Mouse (Mus musculus) lung, embryonic 14.5 days (tissue): Measurements from ENCODE around the gene Olfr1324. TPM values are rescaled to one million over a fixed set of nuclear protein-coding genes. Genes with fewer than 3 reads are reported as not detected.
"Not testable (repeated sequence)": the region's sequence is repeated elsewhere in the genome, so short reads cannot be mapped to it uniquely, and the experiment has no call there.

ENCODE experiments used
- ATAC-seq: fragments of 200-750 bp; cut with Nextera tagmentation; 2 replicates; pipeline ENCODE4 v1.8.0; 2017; ENCODE audit warnings: mild to moderate bottlenecking, moderate TSS enrichment, moderate library complexity; ENCODE audit not compliant: insufficient read depth
- DNase-seq: peaks from one replicate; pipeline ENCODE4 v3.0.0-alpha.2; 2015
- H3K27ac ChIP-seq: fragments of 300-500 bp; sonication (generic); 2 replicates; pipeline ENCODE4 v1.5.1; 2014; ENCODE audit warnings: low read depth, mild to moderate bottlenecking, moderate library complexity
- H3K27me3 ChIP-seq: fragments of 300-500 bp; sonication (generic); 2 replicates; pipeline ENCODE4 v1.6.1; 2014; ENCODE audit warnings: low read length, control low read depth; ENCODE audit not compliant: insufficient read depth
- H3K36me3 ChIP-seq: fragments of 300-500 bp; sonication (generic); 2 replicates; pipeline ENCODE4 v1.6.1; 2014; ENCODE audit warnings: control low read depth; ENCODE audit not compliant: insufficient read depth
- H3K4me1 ChIP-seq: fragments of 300-500 bp; sonication (generic); 2 replicates; pipeline ENCODE4 v1.6.1; 2014; ENCODE audit warnings: antibody characterized with exemption, control low read depth; ENCODE audit not compliant: insufficient read depth
- H3K4me2 ChIP-seq: fragments of 300-500 bp; sonication (generic); 2 replicates; pipeline ENCODE4 v1.6.1; 2014; ENCODE audit warnings: mild to moderate bottlenecking
- H3K4me3 ChIP-seq: fragments of 300-500 bp; sonication (generic); 2 replicates; pipeline ENCODE4 v1.5.1; 2014; ENCODE audit warnings: low read depth, low read length
- H3K9ac ChIP-seq: fragments of 300-500 bp; sonication (generic); 2 replicates; pipeline ENCODE4 v1.6.1; 2014
- H3K9me3 ChIP-seq: fragments of 300-500 bp; sonication (generic); 2 replicates; pipeline ENCODE4 v1.6.1; 2016; ENCODE audit warnings: low read depth, low read length, control low read depth
- CTCF ChIP-seq: IDR thresholded peaks from 2 replicates; pipeline ENCODE4 v1.5.1; 2016; ENCODE audit warnings: antibody characterized with exemption, low read depth
- WGBS: fragments of 180-500 bp; shearing (Covaris S2); extraction: QIAGEN DNeasy Blood & Tissue Kit; methylation state at CpG from one replicate; pipeline ENCODE4 v1.1.7; 2014; 5-methylcytosine and 5-hydroxymethylcytosine counted together
- polyA plus RNA-seq: library from polyadenylated mRNA; unstranded; fragments of >200 nt; fragmentation: Nextera tagmentation; extraction: Ambion mirVana; gene quantifications from 2 replicates; pipeline ENCODE4 v1.2.1, GENCODE M21; 2014

Olfr1324 gene
- not detected in 2 replicates for polyA plus RNA-seq

- Histone ChIP-seq H3K27me3 (no peaks in the 10 kb centered on the region), H3K4me3 (no peak within 1 kb of the TSS), H3K9me3 (no peaks in the 10 kb centered on the region), H3K4me1 (no peaks in the 10 kb centered on the region), H3K36me3 (no peaks in the 10 kb centered on the region), H3K4me2 (no peak within 1 kb of the TSS), H3K27ac (no peak within 1 kb of the TSS), H3K9ac (no peak within 1 kb of the TSS)
- TF ChIP-seq CTCF: no peak
- ATAC-seq: no peak
- DNase-seq: no peak
- 78% methylated on average over 1 of the region's 1 CpGs for WGBS
These were observed at the start of gene Olfr1324 for GRCm38 (mm10) chrX:50428398-50428797. TSS of gene Olfr1324 (minus strand) at chrX:50428498.

GRCm38 (mm10) chrX:50470341-50470740 is 42.0 kb upstream of the Olfr1324 start:
- not testable (repeated sequence) for H3K36me3 ChIP-seq, H3K4me1 ChIP-seq, H3K4me2 ChIP-seq, H3K27me3 ChIP-seq, H3K9ac ChIP-seq, DNase-seq, H3K9me3 ChIP-seq, H3K4me3 ChIP-seq, ATAC-seq, H3K27ac ChIP-seq
- WGBS: 68% methylated on average over 6 of the region's 6 CpGs

DNA sequence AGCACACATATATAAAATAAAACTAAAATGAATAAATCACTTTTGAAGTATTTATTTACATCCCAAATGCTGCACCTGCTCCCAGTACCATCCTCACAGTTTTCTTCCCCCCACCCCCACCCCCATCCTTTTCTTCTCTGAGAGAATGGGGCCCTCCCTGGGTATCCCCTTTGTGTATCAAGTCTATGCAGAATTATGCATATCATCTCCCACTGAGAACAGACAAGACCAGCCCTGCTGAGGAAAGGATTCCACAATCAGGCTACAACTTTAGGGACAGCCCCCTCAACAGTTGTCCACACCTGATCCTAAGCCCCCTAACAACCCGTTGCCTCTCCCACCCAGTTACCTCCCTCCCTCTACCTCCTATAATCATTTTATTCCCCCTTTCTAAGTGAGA is 27.8 kb upstream of the Olfr1324 start:
- Histone ChIP-seq H3K9me3 (no peaks in the 10 kb centered on the region), H3K4me3 (no peak overlapping the region), H3K9ac (no peak overlapping the region), H3K4me1 (no peaks in the 10 kb centered on the region), H3K27me3 (no peaks in the 10 kb centered on the region), H3K27ac (no peak overlapping the region), H3K36me3 (no peaks in the 10 kb centered on the region), H3K4me2 (no peak overlapping the region)
- ATAC-seq (no peak), DNase-seq (no peak)
- WGBS: 21% methylated on average over 1 of the region's 1 CpGs
- TF ChIP-seq CTCF: no peak

GRCm38 (mm10) chrX:50443352-50443751 is 15.1 kb upstream of the Olfr1324 start:
- no peak overlapping the region for H3K4me2 ChIP-seq
- 68% methylated on average over 1 of the region's 1 CpGs for WGBS
- TF ChIP-seq CTCF: no peak
- no peaks in the 10 kb centered on the region for H3K36me3 ChIP-seq
- no peaks in the 10 kb centered on the region for H3K4me1 ChIP-seq
- no peaks in the 10 kb centered on the region for H3K27me3 ChIP-seq
- H3K27ac ChIP-seq: no peak overlapping the region
- no peak for DNase-seq
- ATAC-seq: no peak
- H3K9ac ChIP-seq: no peak overlapping the region
- no peak overlapping the region for H3K4me3 ChIP-seq
- H3K9me3 ChIP-seq: no peaks in the 10 kb centered on the region

DNA sequence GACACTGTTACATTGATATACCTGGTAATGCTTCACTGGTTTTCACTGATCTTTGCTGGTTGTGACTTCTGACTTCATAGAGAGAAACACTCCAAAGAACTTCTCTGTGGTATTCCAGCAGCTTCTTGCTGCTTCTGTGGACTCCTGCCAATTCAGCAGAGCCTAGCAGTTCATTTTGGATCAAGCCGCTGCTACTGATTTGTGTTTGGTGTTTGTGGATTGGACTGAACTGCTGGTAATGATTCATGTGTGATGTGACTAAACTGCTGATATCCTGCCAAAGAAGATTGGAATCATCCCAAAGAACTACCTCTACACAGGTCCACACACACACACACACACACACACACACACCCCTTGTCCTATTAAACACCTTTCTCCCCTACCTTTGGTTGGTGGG is 14.4 kb upstream of the Olfr1324 start:
- 75% methylated on average over 1 of the region's 1 CpGs for WGBS
- Histone ChIP-seq H3K4me1 (no peaks in the 10 kb centered on the region), H3K36me3 (no peaks in the 10 kb centered on the region), H3K27ac (no peak overlapping the region), H3K9ac (no peak overlapping the region), H3K4me3 (no peak overlapping the region), H3K4me2 (no peak overlapping the region), H3K27me3 (no peaks in the 10 kb centered on the region), H3K9me3 (no peaks in the 10 kb centered on the region)
- TF ChIP-seq CTCF: no peak
- ATAC-seq (no peak), DNase-seq (peak; percentile 13)

DNA sequence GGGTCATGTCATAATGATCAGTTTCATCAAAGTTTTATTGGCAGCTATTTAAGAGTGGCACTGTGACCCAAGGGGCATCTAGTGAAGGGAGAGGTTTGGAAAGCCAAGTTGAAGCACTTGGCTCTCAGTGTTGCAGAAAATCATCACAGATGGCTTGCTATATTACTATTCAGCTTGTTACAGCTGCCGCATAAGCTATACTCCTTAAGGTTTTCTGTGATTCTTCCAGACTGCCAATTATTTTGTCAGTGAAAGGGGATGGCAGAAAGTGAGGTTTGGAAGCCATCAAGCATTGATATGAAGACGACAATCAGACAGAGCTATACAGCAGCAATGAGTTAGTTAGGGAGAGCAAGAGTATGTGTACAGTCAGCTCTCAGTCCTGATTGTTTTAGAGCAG is 4.2 kb upstream of the Olfr1324 start:
- no peak overlapping the region for H3K4me3 ChIP-seq
- H3K4me1 ChIP-seq: no peaks in the 10 kb centered on the region
- no peaks in the 10 kb centered on the region for H3K9me3 ChIP-seq
- DNase-seq (no peak), ATAC-seq (no peak)
- H3K4me2 ChIP-seq: no peak overlapping the region
- no peak overlapping the region for H3K9ac ChIP-seq
- TF ChIP-seq CTCF: no peak
- no peaks in the 10 kb centered on the region for H3K36me3 ChIP-seq
- WGBS: 69% methylated on average over 2 of the region's 2 CpGs
- no peak overlapping the region for H3K27ac ChIP-seq
- H3K27me3 ChIP-seq: no peaks in the 10 kb centered on the region

DNA sequence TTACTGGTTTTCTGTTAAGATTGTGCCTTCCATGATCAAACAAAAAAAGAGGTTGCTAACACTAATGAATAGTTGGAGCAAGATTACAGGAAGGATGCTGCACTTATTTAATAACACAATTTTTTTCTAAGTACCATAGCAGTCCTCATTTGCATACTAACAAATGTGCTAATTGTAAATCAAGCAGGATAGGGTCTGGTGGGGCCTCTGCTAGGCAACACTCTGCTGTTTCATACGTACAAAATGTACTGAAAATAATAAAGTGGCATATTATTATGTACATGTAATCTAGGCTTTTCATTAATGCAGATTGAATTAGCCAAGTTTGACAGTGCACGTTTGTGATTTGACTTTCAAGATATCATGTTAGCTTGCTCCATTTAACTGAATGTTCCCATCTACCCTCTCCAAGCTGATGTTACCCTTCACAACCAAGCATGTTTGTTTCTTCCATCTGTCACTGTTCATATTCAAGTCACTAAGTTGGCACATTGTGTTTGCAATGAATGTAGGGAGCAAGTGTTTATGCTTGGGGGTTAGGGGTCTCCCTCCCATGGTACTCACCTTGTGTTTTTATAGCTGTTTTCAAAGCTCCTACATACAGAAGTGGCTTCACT is 478 bp downstream of the Olfr1324 start:
- DNase-seq: no peak
- H3K9me3 ChIP-seq: no peaks in the 10 kb centered on the region
- ATAC-seq: no peak
- WGBS: 60% methylated on average over 2 of the region's 2 CpGs
- H3K36me3 ChIP-seq: no peaks in the 10 kb centered on the region
- H3K4me1 ChIP-seq: no peaks in the 10 kb centered on the region
- H3K4me3 ChIP-seq: no peak overlapping the region
- no peak overlapping the region for H3K9ac ChIP-seq
- no peak overlapping the region for H3K4me2 ChIP-seq
- TF ChIP-seq CTCF: no peak
- H3K27ac ChIP-seq: no peak overlapping the region
- no peaks in the 10 kb centered on the region for H3K27me3 ChIP-seq
